Mouse (Mus musculus) thymus, adult 2 months (tissue): ENCODE measurements at regions not wholly inside any gene's neighbourhood (a gene's known extent, or its start where the extent isn't known, plus 50 kb on each side); places are given as distances from the start of the nearest gene placed in this dataset.

Experiments
- DNase-seq: peaks from one replicate; pipeline ENCODE4 v3.0.0; 2021
- H3K27ac ChIP-seq: fragments of 200-500 bp; 2 replicates; pipeline ENCODE4 v1.5.1; 2012; ENCODE audit warnings: low read length, control low read depth; ENCODE audit not compliant: control insufficient read depth, insufficient read depth
- H3K27me3 ChIP-seq: fragments of 200-500 bp; 2 replicates; pipeline ENCODE4 v1.6.1; 2012; ENCODE audit warnings: mild to moderate bottlenecking, low read length, moderate library complexity, mixed read lengths; ENCODE audit not compliant: control insufficient read depth, insufficient read depth
- H3K36me3 ChIP-seq: fragments of 200-500 bp; 2 replicates; pipeline ENCODE4 v1.6.1; 2012; ENCODE audit warnings: mild to moderate bottlenecking, low read length, moderate library complexity; ENCODE audit not compliant: control insufficient read depth, insufficient read depth
- H3K4me1 ChIP-seq: fragments of 200-500 bp; replicated peaks from 2 replicates; pipeline ENCODE4 v1.6.1; 2012; ENCODE audit warnings: low read length; ENCODE audit not compliant: control insufficient read depth, insufficient read depth
- H3K4me3 ChIP-seq: fragments of 200-500 bp; 2 replicates; pipeline ENCODE4 v1.5.1; 2012; ENCODE audit warnings: mild to moderate bottlenecking, low read length, control low read depth, moderate library complexity; ENCODE audit not compliant: control insufficient read depth, insufficient read depth
- CTCF ChIP-seq: fragments of 200-500 bp; IDR thresholded peaks from 2 replicates; pipeline ENCODE4 v1.5.1; 2012; ENCODE audit warnings: mild to moderate bottlenecking, control low read depth, low read length, moderate library complexity, borderline replicate concordance; ENCODE audit not compliant: control insufficient read depth, poor library complexity, insufficient read depth; ENCODE audit errors: extremely low read depth
- POLR2A ChIP-seq: fragments of 200-500 bp; IDR thresholded peaks from 2 replicates; pipeline ENCODE4 v1.6.1; 2012; ENCODE audit warnings: mild to moderate bottlenecking, low read length, control low read depth, moderate library complexity; ENCODE audit not compliant: control insufficient read depth, poor library complexity, insufficient read depth; ENCODE audit errors: extremely low read depth
- WGBS: fragments of 180-500 bp; shearing (Covaris S2); methylation state at CpG from one replicate; pipeline ENCODE4 v1.1.7; 2018; 5-methylcytosine and 5-hydroxymethylcytosine counted together

GRCm38 (mm10) chr4:56178844-56179481, 560.9 kb upstream of the Gm26657 start:
- Histone ChIP-seq H3K4me1 (no peaks in the 10 kb centered on the region), H3K27ac (no peak overlapping the region), H3K27me3 (no peaks in the 10 kb centered on the region), H3K4me3 (no peak overlapping the region), H3K36me3 (no peaks in the 10 kb centered on the region)
- TF ChIP-seq POLR2A (no peak), CTCF (no peak)
- DNase-seq, result no peak
- WGBS, result 84% methylated on average over 9 of the region's 9 CpGs

GRCm38 (mm10) chr4:56161257-56161594, 578.6 kb upstream of the Gm26657 start:
- no peak for DNase-seq
- no peak overlapping the region for H3K27ac ChIP-seq
- no peaks in the 10 kb centered on the region for H3K36me3 ChIP-seq
- H3K4me1 ChIP-seq, result no peaks in the 10 kb centered on the region
- WGBS, result 98% methylated on average over 3 of the region's 3 CpGs
- H3K4me3 ChIP-seq, result no peak overlapping the region
- no peak for TF ChIP-seq CTCF
- TF ChIP-seq POLR2A, result no peak
- H3K27me3 ChIP-seq, result no peaks in the 10 kb centered on the region

GRCm38 (mm10) chr4:56160551-56161256, 579.2 kb upstream of the Gm26657 start:
- Histone ChIP-seq H3K4me1 (no peaks in the 10 kb centered on the region), H3K4me3 (no peak overlapping the region), H3K27ac (no peak overlapping the region), H3K27me3 (no peaks in the 10 kb centered on the region), H3K36me3 (no peaks in the 10 kb centered on the region)
- no peak for DNase-seq
- 91% methylated on average over 13 of the region's 13 CpGs for WGBS
- TF ChIP-seq CTCF, result no peak

GRCm38 (mm10) chr4:56157521-56158065, 582.3 kb upstream of the Gm26657 start:
- DNase-seq, result no peak
- Histone ChIP-seq H3K36me3 (no peaks in the 10 kb centered on the region), H3K27ac (no peak overlapping the region), H3K27me3 (no peaks in the 10 kb centered on the region), H3K4me1 (no peaks in the 10 kb centered on the region), H3K4me3 (no peak overlapping the region)
- no peak for TF ChIP-seq POLR2A
- TF ChIP-seq CTCF, result no peak
- WGBS, result 95% methylated on average over 3 of the region's 3 CpGs

- WGBS, result 95% methylated on average over 1 of the region's 1 CpGs
- Histone ChIP-seq H3K27me3 (no peaks in the 10 kb centered on the region), H3K36me3 (no peaks in the 10 kb centered on the region), H3K27ac (no peak overlapping the region), H3K4me3 (no peak overlapping the region), H3K4me1 (no peaks in the 10 kb centered on the region)
- TF ChIP-seq POLR2A, result no peak
- TF ChIP-seq CTCF, result no peak
- DNase-seq, result no peak
Measured at GRCm38 (mm10) chr4:56150716-56151115, 589.2 kb upstream of the Gm26657 start.

DNA sequence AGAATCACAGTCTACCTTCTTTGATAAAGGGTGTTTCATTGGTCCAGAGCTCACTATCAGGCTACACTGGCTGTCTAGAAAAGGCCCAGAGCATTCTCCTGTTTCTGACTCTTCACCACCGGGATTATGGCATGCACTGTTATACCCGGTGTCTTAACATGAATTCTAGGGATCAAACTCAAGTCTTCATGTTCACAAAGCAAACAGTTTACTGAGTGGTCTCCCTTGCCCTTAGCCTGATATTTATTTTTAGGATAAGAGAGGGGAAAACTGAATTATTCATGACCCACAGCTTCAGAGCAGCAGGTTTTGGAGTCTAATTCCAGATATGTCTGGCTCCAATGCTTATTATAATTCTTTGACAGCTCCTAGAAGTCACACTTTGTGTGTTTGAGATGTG, 596.0 kb upstream of the Gm26657 start:
- no peaks in the 10 kb centered on the region for H3K36me3 ChIP-seq
- no peaks in the 10 kb centered on the region for H3K27me3 ChIP-seq
- no peak overlapping the region for H3K27ac ChIP-seq
- DNase-seq, result no peak
- 95% methylated on average over 2 of the region's 2 CpGs for WGBS
- no peak for TF ChIP-seq CTCF
- no peak for TF ChIP-seq POLR2A
- H3K4me3 ChIP-seq, result no peak overlapping the region
- no peaks in the 10 kb centered on the region for H3K4me1 ChIP-seq
